Mouse (Mus musculus) telencephalon, adult 2 months (tissue): ENCODE measurements at regions not wholly inside any gene's neighbourhood (a gene's known extent, or its start where the extent isn't known, plus 50 kb on each side); places are given as distances from the start of the nearest gene placed in this dataset.

Experiments
- DNase-seq: peaks from one replicate; pipeline ENCODE4 v3.0.0-alpha.2; 2011; ENCODE audit warnings: low read depth, low spot score

GRCm38 (mm10) chr2:137974651-137975050 is 281.7 kb upstream of the Btbd3 start:
- no peak for DNase-seq

DNA sequence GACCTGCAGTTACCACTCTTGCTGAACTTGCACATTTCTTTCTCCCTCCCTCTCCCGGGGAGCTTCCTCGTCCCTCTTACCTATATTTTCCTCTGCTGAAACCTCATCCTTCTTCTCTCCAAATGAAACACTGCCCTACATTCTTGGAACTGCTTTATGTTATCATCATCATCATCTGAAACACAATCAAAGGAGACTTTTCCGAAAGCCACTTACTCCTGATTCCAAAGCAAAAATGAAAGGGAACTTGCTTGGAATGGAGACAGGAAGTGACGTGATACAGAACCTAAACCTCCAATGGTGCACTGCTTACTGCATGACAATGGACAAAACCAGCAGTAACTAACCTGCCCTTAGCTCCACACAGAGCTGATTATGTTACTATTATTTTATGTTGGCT is 287.2 kb upstream of the Btbd3 start:
- no peak for DNase-seq

GRCm38 (mm10) chr2:137966460-137967076 is 289.8 kb upstream of the Btbd3 start:
- DNase-seq = no peak

DNA sequence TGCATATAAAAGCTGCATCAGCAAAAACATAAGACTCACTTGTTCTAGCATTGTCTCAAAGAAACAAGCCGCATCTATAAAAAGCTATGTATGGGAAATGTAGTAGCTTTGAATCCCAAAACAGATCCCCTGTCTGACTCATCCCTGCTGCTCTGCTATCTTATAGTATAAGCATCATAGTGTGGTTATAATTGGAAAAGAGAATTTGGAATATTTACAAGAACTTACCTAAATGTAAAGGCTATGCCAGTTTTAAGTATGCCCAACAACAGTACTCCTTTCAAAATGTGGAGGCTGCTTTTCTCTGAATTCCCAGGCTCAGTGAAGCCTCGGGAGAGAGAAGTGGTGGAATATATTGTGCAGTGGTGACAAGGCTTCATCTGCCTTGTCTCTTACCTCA is 301.5 kb upstream of the Btbd3 start:
- peak; percentile 67 for DNase-seq

DNA sequence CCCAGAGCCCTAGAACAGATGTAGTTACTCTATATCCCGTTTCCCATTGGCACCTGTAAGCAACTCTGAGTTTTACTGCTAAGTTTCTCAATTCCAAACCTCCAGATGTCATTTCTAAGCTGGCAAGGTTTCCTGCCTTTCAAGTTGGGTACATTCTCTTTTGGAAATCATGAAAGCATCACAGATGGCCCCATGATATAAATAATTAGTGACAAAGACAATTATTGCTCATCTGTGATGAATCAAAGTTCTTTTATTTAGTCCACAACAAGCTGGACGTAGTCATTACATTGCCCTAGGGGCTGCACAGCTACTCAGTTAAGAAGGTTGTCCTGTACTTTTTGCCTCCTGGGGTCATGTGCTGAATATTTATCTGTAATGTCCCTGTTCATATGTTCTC is 303.2 kb upstream of the Btbd3 start:
- no peak for DNase-seq

- no peak for DNase-seq
Measured at GRCm38 (mm10) chr2:137951942-137952341, 304.4 kb upstream of the Btbd3 start.

DNA sequence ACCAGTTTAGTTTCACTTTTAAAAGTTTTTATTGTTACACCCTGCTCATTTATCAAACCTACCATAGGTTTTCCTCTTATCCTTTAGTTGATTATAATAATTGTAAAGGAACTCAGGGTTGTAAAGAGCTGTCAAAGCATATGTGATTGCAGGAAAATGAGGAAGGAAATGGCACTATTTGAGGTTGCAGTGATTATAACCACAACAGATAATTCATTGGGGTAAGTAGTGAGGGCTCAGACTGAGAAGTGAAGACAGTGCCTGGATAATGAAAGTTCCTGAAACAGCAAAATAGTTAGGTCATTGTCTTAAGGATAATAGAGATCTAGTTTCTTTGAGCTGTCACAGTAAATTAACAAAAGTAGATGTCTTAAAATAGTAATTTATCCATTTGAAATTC is 305.4 kb upstream of the Btbd3 start:
- DNase-seq = no peak

GRCm38 (mm10) chr2:137942753-137943152 is 313.6 kb upstream of the Btbd3 start:
- peak; percentile 62 for DNase-seq

DNA sequence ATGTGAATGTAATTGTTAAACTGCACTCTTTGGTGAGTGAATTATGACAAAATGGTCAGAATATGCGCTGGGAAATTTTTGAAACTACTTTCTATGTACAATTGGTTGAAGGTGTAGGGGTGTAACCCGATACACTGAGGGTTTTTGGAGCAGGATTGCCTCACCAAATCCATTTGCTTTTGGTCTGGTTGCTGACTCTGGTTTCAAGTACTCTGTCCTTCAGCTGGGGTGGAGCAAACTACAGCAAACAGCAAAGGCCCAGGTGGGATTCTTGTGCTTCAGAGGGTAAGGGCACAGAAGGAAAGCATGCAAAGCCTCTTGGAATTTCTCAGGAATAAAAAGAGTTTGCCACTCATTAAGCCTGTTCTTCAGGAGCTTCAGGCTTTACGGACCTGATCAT is 316.8 kb upstream of the Btbd3 start:
- no peak for DNase-seq

DNA sequence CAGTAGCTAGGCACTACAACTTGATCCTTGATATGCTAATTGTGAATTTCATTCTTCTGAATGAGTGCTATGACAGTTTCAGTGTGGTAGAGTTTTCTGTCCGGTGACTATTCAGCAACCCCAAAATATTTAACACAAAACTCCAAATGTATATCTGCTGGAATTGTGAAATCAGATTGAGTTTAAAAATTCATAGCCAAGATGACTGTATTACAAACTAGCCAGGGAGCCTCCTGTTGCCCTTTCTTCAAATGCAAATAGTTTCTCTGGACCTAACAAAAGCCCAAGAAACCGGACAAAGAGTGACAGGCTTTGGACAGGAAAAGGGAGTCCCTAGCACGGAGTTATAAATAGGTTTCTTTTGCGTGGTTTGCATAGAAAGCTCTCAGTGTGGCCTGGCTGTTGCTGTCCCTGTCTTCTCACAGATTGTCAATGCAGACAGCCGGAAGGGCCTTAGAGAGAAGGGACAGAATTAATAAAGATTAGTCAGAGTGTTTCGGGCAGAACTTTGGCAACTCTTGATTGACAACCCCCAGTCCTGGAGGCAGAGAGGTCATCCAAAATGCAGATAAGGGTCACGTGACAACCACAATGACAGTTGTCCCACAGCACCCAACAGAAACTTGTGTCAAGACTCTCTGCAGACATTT is 317.4 kb upstream of the Btbd3 start:
- DNase-seq = no peak

DNA sequence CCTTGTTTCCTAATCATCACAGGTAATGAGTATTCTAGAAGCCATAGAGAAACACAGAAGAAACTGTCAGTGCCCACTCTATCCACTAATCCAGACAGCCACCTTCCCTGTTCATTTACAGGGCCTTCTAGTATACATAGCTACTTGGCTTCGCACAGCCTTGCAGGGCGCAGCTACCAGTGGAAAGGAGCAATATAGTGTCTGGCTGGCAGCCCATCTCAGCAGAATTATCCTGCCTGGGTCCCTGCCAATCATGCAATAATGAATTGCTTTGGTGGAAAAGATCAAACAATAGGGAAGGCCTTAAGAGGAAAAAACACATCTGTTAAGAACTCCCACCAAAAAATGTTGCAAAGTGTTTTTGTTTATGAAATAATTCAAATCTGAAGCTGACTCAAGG is 319.8 kb upstream of the Btbd3 start:
- DNase-seq = no peak

- no peak for DNase-seq
Measured at GRCm38 (mm10) chr2:137932931-137933330, 323.4 kb upstream of the Btbd3 start.

- no peak for DNase-seq
Measured at GRCm38 (mm10) chr2:137932488-137932887, 323.9 kb upstream of the Btbd3 start.

DNA sequence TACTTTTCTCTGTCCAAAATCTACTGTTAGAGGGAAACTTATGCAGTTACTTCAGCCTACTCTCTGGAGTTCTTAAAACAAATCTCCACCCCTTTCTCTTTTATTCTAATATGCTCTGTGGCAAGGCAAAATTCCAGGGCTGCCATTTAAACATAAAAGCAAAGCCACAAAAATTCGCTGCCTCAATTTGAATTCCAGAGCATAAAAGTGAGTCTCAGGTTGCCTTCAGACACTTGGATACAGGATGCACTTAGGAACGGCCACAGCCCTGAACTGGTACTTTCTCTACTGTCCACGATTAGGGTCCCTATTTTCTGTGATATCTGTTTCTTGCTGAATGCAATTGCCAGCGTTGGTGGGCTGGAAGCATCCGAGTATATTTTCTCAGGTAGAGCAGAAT is 330.9 kb upstream of the Btbd3 start:
- DNase-seq = no peak

DNA sequence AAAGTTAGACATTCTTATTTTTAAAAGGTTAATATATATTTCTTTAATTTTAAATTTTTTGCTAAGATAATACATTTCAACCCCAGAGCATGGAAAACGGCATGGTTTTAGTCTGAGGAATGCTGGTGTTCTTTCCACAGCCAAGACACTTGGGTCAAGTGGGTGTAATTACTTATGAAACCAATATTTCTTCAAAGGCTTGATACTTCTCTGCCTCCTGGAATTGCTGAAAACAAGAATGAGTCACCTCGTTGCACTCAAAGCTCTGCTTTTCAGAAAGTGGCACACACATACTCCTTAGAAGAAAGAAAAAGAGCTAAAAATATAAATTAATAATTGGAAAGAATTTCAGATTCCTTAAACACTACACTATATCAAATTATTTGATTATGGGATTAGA is 331.8 kb upstream of the Btbd3 start:
- no peak for DNase-seq

DNA sequence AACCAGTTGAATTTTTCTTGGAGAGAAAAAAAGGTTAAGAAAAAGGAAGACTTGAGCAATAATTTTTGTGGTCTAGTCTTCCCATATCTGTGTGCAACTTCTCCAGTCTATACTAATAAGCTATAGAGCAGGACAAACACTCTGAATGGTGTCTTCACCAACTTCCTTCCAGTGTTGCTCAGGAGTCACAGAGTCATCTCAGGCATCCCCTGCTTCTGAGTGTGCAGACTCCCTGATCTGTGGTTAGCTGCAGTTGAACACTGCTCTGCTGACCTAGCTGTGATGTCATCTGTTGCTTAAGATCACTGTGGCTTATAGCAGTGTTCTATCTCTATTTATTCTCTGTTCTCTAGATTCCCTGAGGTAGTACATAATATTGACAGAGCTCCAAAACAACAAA is 357.9 kb upstream of the Btbd3 start:
- DNase-seq = no peak

GRCm38 (mm10) chr2:137880211-137881031 is 375.9 kb upstream of the Btbd3 start:
- DNase-seq = no peak

- DNase-seq = no peak
Measured at GRCm38 (mm10) chr2:137869676-137870075, 386.7 kb upstream of the Btbd3 start.

GRCm38 (mm10) chr2:137854494-137854893 is 401.9 kb upstream of the Btbd3 start:
- DNase-seq = no peak

- DNase-seq = no peak
Measured at GRCm38 (mm10) chr2:137853399-137854259, 402.7 kb upstream of the Btbd3 start.

DNA sequence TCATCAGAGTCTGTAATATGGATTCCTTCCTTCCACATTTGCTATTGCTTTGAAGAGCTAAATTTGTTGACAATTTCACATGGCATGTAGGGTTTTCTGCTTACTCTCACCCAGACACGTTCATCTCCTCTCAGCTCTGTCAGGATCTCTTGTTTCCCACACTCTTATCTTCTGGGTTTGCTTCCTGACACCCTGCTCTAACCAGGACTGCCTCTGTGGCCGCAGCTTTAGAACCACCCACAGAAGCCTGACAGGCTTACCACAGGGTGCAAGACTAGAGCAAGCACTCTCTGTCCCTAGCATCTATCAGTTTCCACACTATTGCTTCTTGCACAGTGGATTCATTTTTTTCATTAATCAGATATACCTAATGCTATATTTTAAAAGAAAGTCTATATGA is 408.5 kb upstream of the Btbd3 start:
- DNase-seq = no peak

GRCm38 (mm10) chr2:137827814-137828374 is 428.5 kb upstream of the Btbd3 start:
- DNase-seq = no peak
